Mouse (Mus musculus) stomach, embryonic 16.5 days (tissue): Measurements from ENCODE around the gene Olfr476. TPM values are rescaled to one million over a fixed set of nuclear protein-coding genes. Genes with fewer than 3 reads are reported as not detected.
"Not testable (repeated sequence)": the region's sequence is repeated elsewhere in the genome, so short reads cannot be mapped to it uniquely, and the experiment has no call there.

Source experiments
- ATAC-seq: fragments of 200-750 bp; cut with Nextera tagmentation; 2 replicates; pipeline ENCODE4 v1.8.0; 2017; ENCODE audit warnings: moderate number of reproducible peaks, moderate TSS enrichment; ENCODE audit not compliant: insufficient read depth, low FRiP score
- H3K27ac ChIP-seq: fragments of 300-500 bp; sonication (generic); 2 replicates; pipeline ENCODE4 v1.5.1; 2014; ENCODE audit warnings: low read length
- H3K27me3 ChIP-seq: fragments of 300-500 bp; sonication (generic); 2 replicates; pipeline ENCODE4 v1.6.1; 2014; ENCODE audit warnings: low read length, control low read depth, mixed read lengths; ENCODE audit not compliant: control insufficient read depth, insufficient read depth
- H3K36me3 ChIP-seq: fragments of 300-500 bp; sonication (generic); 2 replicates; pipeline ENCODE4 v1.6.1; 2014; ENCODE audit warnings: low read length; ENCODE audit not compliant: control insufficient read depth, insufficient read depth
- H3K4me1 ChIP-seq: fragments of 300-500 bp; sonication (generic); 2 replicates; pipeline ENCODE4 v1.6.1; 2014; ENCODE audit warnings: low read length, control low read depth, mixed read lengths; ENCODE audit not compliant: control insufficient read depth, insufficient read depth
- H3K4me2 ChIP-seq: fragments of 300-500 bp; sonication (generic); 2 replicates; pipeline ENCODE4 v1.6.1; 2014; ENCODE audit warnings: low read depth, low read length, mixed read lengths
- H3K4me3 ChIP-seq: fragments of 300-500 bp; sonication (generic); replicated peaks from 2 replicates; pipeline ENCODE4 v1.5.1; 2014; ENCODE audit warnings: mild to moderate bottlenecking, low read length
- H3K9ac ChIP-seq: fragments of 300-500 bp; sonication (generic); 2 replicates; pipeline ENCODE4 v1.6.1; 2014; ENCODE audit warnings: low read length
- H3K9me3 ChIP-seq: fragments of 300-500 bp; sonication (generic); replicated peaks from 2 replicates; pipeline ENCODE4 v1.6.1; 2016; ENCODE audit warnings: low read length, control low read depth; ENCODE audit not compliant: control insufficient read depth
- WGBS: fragments of 180-500 bp; shearing (Covaris S2); extraction: QIAGEN DNeasy Blood & Tissue Kit; methylation state at CpG from one replicate; pipeline ENCODE4 v1.1.7; 2014; 5-methylcytosine and 5-hydroxymethylcytosine counted together
- polyA plus RNA-seq: library from polyadenylated mRNA; unstranded; fragments of >200 nt; fragmentation: Nextera tagmentation; extraction: Ambion mirVana; gene quantifications from 2 replicates; pipeline ENCODE4 v1.2.1, GENCODE M21; 2015

Gene Olfr476
- polyA plus RNA-seq, result not detected in 2 replicates

DNA sequence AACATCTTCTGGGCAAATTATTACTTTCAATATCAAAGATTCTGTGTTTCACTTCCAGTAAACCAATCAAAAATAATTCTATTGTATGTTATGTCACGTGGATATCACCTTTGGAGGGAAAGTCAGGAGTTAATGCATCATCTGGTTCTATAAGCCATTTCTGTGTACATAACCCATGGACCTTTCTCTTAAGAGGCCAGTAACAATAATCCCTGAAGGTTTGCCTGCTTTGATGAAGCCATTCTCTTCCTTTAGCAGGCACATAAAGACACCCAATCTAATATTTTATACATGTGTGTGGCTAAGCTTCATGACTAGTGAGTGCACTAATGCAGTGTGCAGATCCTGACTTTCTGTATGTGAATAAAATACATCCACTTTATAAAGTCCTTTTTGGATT is at the start of gene Olfr476:
Gene Olfr476, plus strand, starts transcription at position 301 of the 400 bp plus-strand sequence.
- WGBS, result 42% methylated on average over 1 of the region's 1 CpGs
- no peak for ATAC-seq

DNA sequence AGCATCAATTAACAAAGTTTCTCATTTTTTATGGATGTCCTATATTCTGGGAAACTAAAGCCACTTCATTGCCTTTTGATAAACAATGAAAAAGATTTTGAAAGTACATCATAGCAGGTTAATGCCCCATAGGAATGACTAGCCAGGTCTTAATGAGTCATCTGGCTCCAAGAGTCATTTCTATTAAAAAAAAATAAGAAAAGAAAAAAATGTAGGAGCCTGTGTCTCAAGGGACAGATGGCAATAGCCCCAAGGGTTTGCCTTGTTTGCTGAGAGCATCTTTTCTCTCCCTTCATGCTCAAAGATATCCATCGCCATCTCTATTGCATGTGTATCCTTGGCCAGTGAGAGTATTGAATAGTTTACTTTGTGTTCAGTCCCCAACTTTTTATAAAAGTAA is 34.5 kb upstream of the Olfr476 start, which contains the start of gene Olfr473:
Gene Olfr473, plus strand, starts transcription at position 301 of the 400 bp plus-strand sequence.
- no peaks in the 10 kb centered on the region for H3K4me1 ChIP-seq
- H3K36me3 ChIP-seq, result no peaks in the 10 kb centered on the region
- no peaks in the 10 kb centered on the region for H3K27me3 ChIP-seq
- no peak within 1 kb of the TSS for H3K4me3 ChIP-seq
- H3K9me3 ChIP-seq, result no peaks in the 10 kb centered on the region
- no peak within 1 kb of the TSS for H3K9ac ChIP-seq
- ATAC-seq, result no peak
- no peak within 1 kb of the TSS for H3K4me2 ChIP-seq
- no peak within 1 kb of the TSS for H3K27ac ChIP-seq
- 96% methylated on average over 1 of the region's 1 CpGs for WGBS

More for the DNA sequence above, at the start of gene Olfr476:
- Histone ChIP-seq H3K27ac (no peak within 1 kb of the TSS), H3K27me3 (no peaks in the 10 kb centered on the region), H3K36me3 (no peaks in the 10 kb centered on the region), H3K4me3 (no peak within 1 kb of the TSS), H3K9me3 (no peaks in the 10 kb centered on the region), H3K9ac (no peak within 1 kb of the TSS), H3K4me2 (no peak within 1 kb of the TSS), H3K4me1 (no peaks in the 10 kb centered on the region)

GRCm38 (mm10) chr7:107952539-107952938 is 12.1 kb upstream of the Olfr476 start:
- 96% methylated on average over 12 of the region's 12 CpGs for WGBS

DNA sequence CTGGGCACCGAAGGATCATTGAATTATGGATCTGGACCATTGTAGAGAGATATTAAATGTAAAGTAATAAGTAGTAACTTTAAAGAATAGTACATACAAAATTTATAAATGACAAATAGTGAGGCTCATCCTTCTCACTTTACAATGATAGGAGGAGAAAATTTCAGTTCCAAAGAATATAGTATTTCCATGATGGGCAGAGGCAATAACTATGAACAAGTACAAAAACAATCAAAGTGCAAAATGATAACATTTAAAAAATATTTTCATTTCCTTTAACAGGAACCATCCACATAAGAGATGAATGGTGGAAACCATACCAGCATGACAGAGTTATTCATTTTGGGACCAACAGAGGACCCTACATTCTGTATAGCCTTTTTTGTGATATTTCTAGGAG is 10.3 kb upstream of the Olfr476 start, which contains the start of gene Olfr474:
Gene Olfr474, plus strand, starts transcription at position 301 of the 400 bp plus-strand sequence.
- WGBS, result 81% methylated on average over 1 of the region's 1 CpGs
- H3K9me3 ChIP-seq, result no peaks in the 10 kb centered on the region
- ATAC-seq, result no peak
- H3K36me3 ChIP-seq, result no peaks in the 10 kb centered on the region
- H3K4me3 ChIP-seq, result no peak within 1 kb of the TSS
- no peak within 1 kb of the TSS for H3K4me2 ChIP-seq
- no peaks in the 10 kb centered on the region for H3K27me3 ChIP-seq
- no peaks in the 10 kb centered on the region for H3K4me1 ChIP-seq
- no peak within 1 kb of the TSS for H3K27ac ChIP-seq
- no peak within 1 kb of the TSS for H3K9ac ChIP-seq

More at GRCm38 (mm10) chr7:107952539-107952938, 12.1 kb upstream of the Olfr476 start:
- not testable (repeated sequence) for H3K27ac ChIP-seq, H3K36me3 ChIP-seq, H3K9me3 ChIP-seq, ATAC-seq, H3K9ac ChIP-seq, H3K4me1 ChIP-seq, H3K4me2 ChIP-seq, H3K4me3 ChIP-seq, H3K27me3 ChIP-seq

- no peaks in the 10 kb centered on the region for H3K27me3 ChIP-seq
- no peak for ATAC-seq
- 72% methylated on average over 2 of the region's 2 CpGs for WGBS
- H3K4me1 ChIP-seq, result no peaks in the 10 kb centered on the region
- H3K36me3 ChIP-seq, result no peaks in the 10 kb centered on the region
- H3K4me2 ChIP-seq, result no peak within 1 kb of the TSS
- H3K9me3 ChIP-seq, result no peaks in the 10 kb centered on the region
- H3K9ac ChIP-seq, result no peak within 1 kb of the TSS
- H3K4me3 ChIP-seq, result no peak within 1 kb of the TSS
- H3K27ac ChIP-seq, result no peak within 1 kb of the TSS
Observed at GRCm38 (mm10) chr7:107986393-107986792, 21.8 kb downstream of the Olfr476 start, which contains the start of gene Olfr477. Gene Olfr477, plus strand, starts transcription at chr7:107986693.

GRCm38 (mm10) chr7:108014256-108014655 is 49.7 kb downstream of the Olfr476 start:
- H3K4me3 ChIP-seq, H3K27me3 ChIP-seq, H3K4me2 ChIP-seq, H3K36me3 ChIP-seq, H3K9me3 ChIP-seq, H3K27ac ChIP-seq, H3K9ac ChIP-seq, ATAC-seq, H3K4me1 ChIP-seq: not testable (repeated sequence)

Other genes with a start within 250 kb of the Olfr476 start
- gene Cyb5r2, start 206.8 kb upstream of the Olfr476 start, polyA plus RNA-seq, result 0.25 and 0.34 TPM in 2 replicates
- not detected in 2 replicates for gene Ovch2, start 163.6 kb upstream of the Olfr476 start, polyA plus RNA-seq
- gene Olfr467, start 152.5 kb upstream of the Olfr476 start, polyA plus RNA-seq, result not detected in 2 replicates
- not detected in 2 replicates for gene Olfr469, start 139.3 kb upstream of the Olfr476 start, polyA plus RNA-seq
- not detected in 2 replicates for gene Olfr470, start 117.3 kb upstream of the Olfr476 start, polyA plus RNA-seq
- gene Olfr472, start 66.9 kb upstream of the Olfr476 start, polyA plus RNA-seq, result not detected in 2 replicates
- gene Olfr473, start 34.4 kb upstream of the Olfr476 start, polyA plus RNA-seq, result not detected in 2 replicates
- gene Olfr474, start 10.2 kb upstream of the Olfr476 start, polyA plus RNA-seq, result not detected in 2 replicates
- gene Olfr477, start 21.9 kb downstream of the Olfr476 start, polyA plus RNA-seq, result not detected in 2 replicates
- not detected in 2 replicates for gene Olfr478, start 69.2 kb downstream of the Olfr476 start, polyA plus RNA-seq
- not detected in 2 replicates for gene Olfr479, start 85.9 kb downstream of the Olfr476 start, polyA plus RNA-seq
- not detected in 2 replicates for gene Olfr480, start 102.5 kb downstream of the Olfr476 start, polyA plus RNA-seq
- gene Olfr481, start 115.1 kb downstream of the Olfr476 start, polyA plus RNA-seq, result not detected in 2 replicates
- 0.18 and 0.24 TPM in 2 replicates for gene Olfr482, start 132.8 kb downstream of the Olfr476 start, polyA plus RNA-seq
- gene Olfr483, start 136.0 kb downstream of the Olfr476 start, polyA plus RNA-seq, result not detected in 2 replicates
- gene Olfr484, start 162.6 kb downstream of the Olfr476 start, polyA plus RNA-seq, result not detected in 2 replicates
- not detected in 2 replicates for gene Olfr485, start 195.1 kb downstream of the Olfr476 start, polyA plus RNA-seq
- not detected in 2 replicates for gene Olfr486, start 207.9 kb downstream of the Olfr476 start, polyA plus RNA-seq
- gene Olfr487, start 249.8 kb downstream of the Olfr476 start, polyA plus RNA-seq, result not detected in 2 replicates